Mouse (Mus musculus) adrenal gland, postnatal 14 days (tissue): Measurements from ENCODE around the gene Olfr1420. TPM values are rescaled to one million over a fixed set of nuclear protein-coding genes. Genes with fewer than 3 reads are reported as not detected.

Source experiments
- microRNA-seq, 2 experiments: library from miRNA; unstranded; fragments of <30 nt; microRNA quantifications; one replicate each; pipeline ENCODE4 v1.2.0; 2021
- total RNA-seq: library from RNA; stranded (reverse); gene quantifications from 2 replicates; pipeline ENCODE4 v1.2.3, GENCODE M21; 2021

Olfr1420 gene
- total RNA-seq, 1 experiment from 2014 or later, result not detected

Small RNAs within 50 kb of the gene (microRNA-seq; reads per million reads assigned to microRNA genes)
- 2.1 to 4.9 reads per million in 2 experiments for gene Mir6994

Other genes with a start within 250 kb of the Olfr1420 start
- gene Ms4a3, start 245.7 kb upstream of the Olfr1420 start, total RNA-seq, result not detected in 2 replicates
- gene Oosp2, start 226.0 kb upstream of the Olfr1420 start, total RNA-seq, result not detected in 2 replicates
- gene Oosp1, start 195.4 kb upstream of the Olfr1420 start, total RNA-seq, result 1.7 and 1.9 TPM in 2 replicates
- gene Oosp3, start 189.5 kb upstream of the Olfr1420 start, total RNA-seq, result not detected in 2 replicates
- not detected in 2 replicates for gene Gif, start 139.0 kb upstream of the Olfr1420 start, total RNA-seq
- 76.5 and 79.8 TPM in 2 replicates for gene Mrpl16, start 116.2 kb upstream of the Olfr1420 start, total RNA-seq
- 8.0 and 10.1 TPM in 2 replicates for gene Stx3, start 67.2 kb upstream of the Olfr1420 start, total RNA-seq
- not detected in 2 replicates for gene Olfr1417, start 47.3 kb upstream of the Olfr1420 start, total RNA-seq
- not detected in 2 replicates for gene Olfr1418, start 25.5 kb upstream of the Olfr1420 start, total RNA-seq
- gene Olfr1419, start 11.5 kb upstream of the Olfr1420 start, total RNA-seq, result not detected in 2 replicates
- gene Patl1, start 25.8 kb downstream of the Olfr1420 start, total RNA-seq, result 30.2 and 31.7 TPM in 2 replicates
- gene Osbp, start 79.4 kb downstream of the Olfr1420 start, total RNA-seq, result 63.9 and 65.6 TPM in 2 replicates
- not detected in 2 replicates for gene Olfr1423, start 154.8 kb downstream of the Olfr1420 start, total RNA-seq
- not detected in 2 replicates for gene Olfr1424, start 176.1 kb downstream of the Olfr1420 start, total RNA-seq
- not detected in 2 replicates for gene Olfr1425, start 191.2 kb downstream of the Olfr1420 start, total RNA-seq
- not detected in 2 replicates for gene Olfr1426, start 205.4 kb downstream of the Olfr1420 start, total RNA-seq
- not detected in 2 replicates for gene Olfr1427, start 216.8 kb downstream of the Olfr1420 start, total RNA-seq
- not detected in 2 replicates for gene Olfr1428, start 229.3 kb downstream of the Olfr1420 start, total RNA-seq
- gene Olfr76, start 236.6 kb downstream of the Olfr1420 start, total RNA-seq, result not detected in 2 replicates